ENCODE assay signal across 11 mouse cellular contexts in genomic region chr10:40151852-40152549, GRCm38 (mm10). TPM values are rescaled to one million over a fixed set of nuclear protein-coding genes. Genes with fewer than 3 reads are reported as not detected.
DNase-seq lines count a peak whose midpoint lies in the region; ATAC-seq and TF ChIP-seq lines count a peak whose summit lies in the region.
"Had no signal": no experiment of that assay in that cellular context is flagged by ENCODE, and none has a peak within 500 bp of the region (broad histone marks: within the 10 kb centered on the region; RNA-seq: fewer than 3 reads in every experiment).

No protein-coding gene starts in this region.

- TF ChIP-seq CTCF in lung, embryonic 14.5 days (IDR thresholded peaks at IDR 0.05; ENCODE audit: low read depth), result no peak
- TF ChIP-seq CTCF in intestine, postnatal 0 days (IDR thresholded peaks at IDR 0.05; ENCODE audit: low read depth), result no peak
- no peak for TF ChIP-seq CTCF in liver, postnatal 0 days (IDR thresholded peaks at IDR 0.05; ENCODE audit: low read depth)

- H3K4me2 ChIP-seq in lung, embryonic 14.5 days, result no peak overlapping the region
- peak overlapping the region; percentile 28 for H3K4me2 ChIP-seq in intestine, postnatal 0 days (replicated peaks; ENCODE audit: low read depth)
- H3K4me2 ChIP-seq in liver, postnatal 0 days (ENCODE audit: low read depth, low read length), result no peak overlapping the region
- H3K4me2 ChIP-seq: stomach, embryonic 15.5 days had no signal

- H3K4me1 ChIP-seq in lung, embryonic 14.5 days (ENCODE audit: insufficient read depth), result no peaks in the 10 kb centered on the region
- no peaks in the 10 kb centered on the region for H3K4me1 ChIP-seq in intestine, postnatal 0 days (replicated peaks; ENCODE audit: control insufficient read depth, insufficient read depth, low read length)
- H3K4me1 ChIP-seq in liver, postnatal 0 days (ENCODE audit: insufficient read depth), result peaks cover 25% of the 10 kb centered on the region
- H3K4me1 ChIP-seq: stomach, embryonic 15.5 days had no signal

- TF ChIP-seq EP300 in liver, postnatal 0 days (IDR thresholded peaks at IDR 0.05; ENCODE audit: low read depth), result no peak

- H3K9me3 ChIP-seq in lung, embryonic 14.5 days (ENCODE audit: low read depth, low read length), result no peaks in the 10 kb centered on the region
- no peaks in the 10 kb centered on the region for H3K9me3 ChIP-seq in intestine, postnatal 0 days (ENCODE audit: control insufficient read depth)
- no peaks in the 10 kb centered on the region for H3K9me3 ChIP-seq in liver, postnatal 0 days (ENCODE audit: low read length)
- H3K9me3 ChIP-seq: stomach, embryonic 15.5 days had no signal

- 0 out of 2 replicates have a peak, but pooled peaks have one; percentile 49 for ATAC-seq in lung, embryonic 14.5 days (ENCODE audit: insufficient read depth)
- peak; percentile 90 for ATAC-seq in intestine, postnatal 0 days
- ATAC-seq in liver, postnatal 0 days, result no peak

- no peak for DNase-seq in lung, embryonic 14.5 days
- DNase-seq in lung, postnatal 4 days, result no peak
- peak; percentile 39 to 47 for DNase-seq in adrenal gland, postnatal 36 days
- DNase-seq in liver, postnatal 0 days, result no peak
- no peak for DNase-seq in cerebellum, postnatal 36 days
- DNase-seq in layer of hippocampus, adult 8-10 months (ENCODE audit: low spot score in 2 of 2), result no peak
- DNase-seq in left cerebral cortex, adult 18-20 months (ENCODE audit: low spot score in 2 of 2), result no peak
- DNase-seq: heart, postnatal 14 days; lung, adult 18-20 months had no signal

- 61% methylated on average over 8 of the region's 8 CpGs for WGBS in lung, embryonic 14.5 days
- WGBS in intestine, postnatal 0 days, result 32% methylated on average over 8 of the region's 8 CpGs
- WGBS in liver, postnatal 0 days (ENCODE audit: insufficient replicate concordance), result 64% methylated on average over 8 of the region's 8 CpGs

- H3K36me3 ChIP-seq in lung, embryonic 14.5 days (ENCODE audit: insufficient read depth), result no peaks in the 10 kb centered on the region
- no peaks in the 10 kb centered on the region for H3K36me3 ChIP-seq in intestine, postnatal 0 days (ENCODE audit: control insufficient read depth, insufficient read depth)
- H3K36me3 ChIP-seq in liver, postnatal 0 days (replicated peaks; ENCODE audit: insufficient read depth, low read length), result no peaks in the 10 kb centered on the region
- H3K36me3 ChIP-seq: stomach, embryonic 15.5 days had no signal

- no peaks in the 10 kb centered on the region for H3K27me3 ChIP-seq in lung, embryonic 14.5 days (ENCODE audit: insufficient read depth, low read length)
- H3K27me3 ChIP-seq in intestine, postnatal 0 days (replicated peaks; ENCODE audit: control insufficient read depth, insufficient read depth, low read length), result no peaks in the 10 kb centered on the region
- no peaks in the 10 kb centered on the region for H3K27me3 ChIP-seq in liver, postnatal 0 days (ENCODE audit: insufficient read depth, low read length)
- H3K27me3 ChIP-seq: stomach, embryonic 15.5 days had no signal

- no peak overlapping the region for H3K4me3 ChIP-seq in lung, embryonic 14.5 days (ENCODE audit: low read depth, low read length)
- no peak overlapping the region for H3K4me3 ChIP-seq in intestine, postnatal 0 days (ENCODE audit: low read depth, low read length)
- H3K4me3 ChIP-seq in liver, postnatal 0 days (ENCODE audit: low read depth, low read length), result no peak overlapping the region
- H3K4me3 ChIP-seq: stomach, embryonic 15.5 days had no signal

- H3K9ac ChIP-seq in lung, embryonic 14.5 days, result no peak overlapping the region
- no peak overlapping the region for H3K9ac ChIP-seq in intestine, postnatal 0 days (ENCODE audit: low read depth, low read length)
- H3K9ac ChIP-seq in liver, postnatal 0 days (replicated peaks), result no peak overlapping the region
- H3K9ac ChIP-seq: stomach, embryonic 15.5 days had no signal

- no peak overlapping the region for H3K27ac ChIP-seq in lung, embryonic 14.5 days (ENCODE audit: low read depth)
- H3K27ac ChIP-seq in intestine, postnatal 0 days (ENCODE audit: low read depth, low read length), result peak overlapping the region; percentile 84
- 0 out of 2 replicates have a peak overlapping the region, but pooled peaks have one; percentile 3 for H3K27ac ChIP-seq in liver, postnatal 0 days (ENCODE audit: low read depth)
- H3K27ac ChIP-seq: stomach, embryonic 15.5 days had no signal

RNA-seq across cellular contexts. Expression of gene Slc16a10, which starts 9.9 kb away (rescaled TPM):
- polyA plus RNA-seq in lung, embryonic 14.5 days (2014; fragmentation: Nextera tagmentation; extraction: Ambion mirVana), result 4.2 and 5.3 TPM in 2 replicates
- total RNA-seq in adrenal gland, postnatal 36 days (2021), result 10 to 100 TPM; 21.8 to 22.5 TPM
- polyA plus RNA-seq in intestine, postnatal 0 days (2015; fragmentation: Nextera tagmentation; extraction: Ambion mirVana), result 57.5 and 59.5 TPM in 2 replicates
- 20.2 and 22.1 TPM in 2 replicates for polyA plus RNA-seq in liver, postnatal 0 days (2015; fragmentation: Nextera tagmentation; extraction: Ambion mirVana)
- 1 to 10 TPM; 3.9 to 5.0 (median 4.3) TPM for total RNA-seq in layer of hippocampus, adult 8-10 months (2022)
- 1 to 10 TPM; 3.2 to 4.1 TPM for total RNA-seq in left cerebral cortex, adult 18-20 months (2021)

Comparison
In these comparisons a context has a peak if more than half of its experiments do, and no peak if none do; other contexts are left out.
1. DNase-seq: peak in adrenal gland, postnatal 36 days (2 of 2); none in lung, embryonic 14.5 days (single experiment), lung, postnatal 4 days (0 of 2), liver, postnatal 0 days (single experiment), cerebellum, postnatal 36 days (0 of 2), layer of hippocampus, adult 8-10 months (0 of 2) and left cerebral cortex, adult 18-20 months (0 of 2).